Mouse (Mus musculus): ENCODE measurements around the gene Hspd1. TPM values are rescaled to one million over a fixed set of nuclear protein-coding genes. Genes with fewer than 3 reads are reported as not detected.
A peak's percentile ranks its signal among the peaks of the same experiment; 100 is the strongest.
"Not testable (repeated sequence)": the region's sequence is repeated elsewhere in the genome, so short reads cannot be mapped to it uniquely, and the experiment has no call there.

The Hspd1 gene
- 100 to 1,000 TPM; 160 to 172 TPM for total RNA-seq (2021)
- long read RNA-seq, experiment 1, transcript Hspd1-201 (12 exons, 2,423 nt), result major isoform, 95 of 160 reads
- long read RNA-seq, experiment 1, partial matches to known transcripts, result 18 of 160 reads
- long read RNA-seq, experiment 1, other reads (novel, unspliced or antisense), result 47 of 160 reads
- long read RNA-seq, experiment 2, transcript Hspd1-201 (12 exons, 2,423 nt), result major isoform, 114 of 216 reads
- long read RNA-seq, experiment 2, partial matches to known transcripts, result 29 of 216 reads
- long read RNA-seq, experiment 2, other reads (novel, unspliced or antisense), result 73 of 216 reads

- no peak for TF ChIP-seq CTCF (conservative IDR thresholded peaks at IDR 0.05)
- H3K27ac ChIP-seq, result peak within 1 kb of the TSS; percentile 97
Measured at GRCm38 (mm10) chr1:55087932-55088610, at the start of gene Hspd1, which contains the start of gene Hspe1. Gene Hspd1, minus strand, starts transcription at chr1:55088243. Gene Hspe1, plus strand, starts transcription at chr1:55088132.

GRCm38 (mm10) chr1:55135846-55136245 lies 47.8 kb upstream of the Hspd1 start:
- peak; percentile 34 for TF ChIP-seq CTCF (conservative IDR thresholded peaks at IDR 0.05)
- H3K4me3 ChIP-seq, result no peak overlapping the region
- no peak overlapping the region for H3K27ac ChIP-seq
- no peak for DNase-seq (ENCODE audit: low spot score in 2 of 2)

More at GRCm38 (mm10) chr1:55087932-55088610, at the start of gene Hspd1, which contains the start of gene Hspe1:
- DNase-seq (ENCODE audit: low spot score in 2 of 2), result peak; percentile 97 to 99
- H3K4me3 ChIP-seq, result peak within 1 kb of the TSS; percentile 99

DNA sequence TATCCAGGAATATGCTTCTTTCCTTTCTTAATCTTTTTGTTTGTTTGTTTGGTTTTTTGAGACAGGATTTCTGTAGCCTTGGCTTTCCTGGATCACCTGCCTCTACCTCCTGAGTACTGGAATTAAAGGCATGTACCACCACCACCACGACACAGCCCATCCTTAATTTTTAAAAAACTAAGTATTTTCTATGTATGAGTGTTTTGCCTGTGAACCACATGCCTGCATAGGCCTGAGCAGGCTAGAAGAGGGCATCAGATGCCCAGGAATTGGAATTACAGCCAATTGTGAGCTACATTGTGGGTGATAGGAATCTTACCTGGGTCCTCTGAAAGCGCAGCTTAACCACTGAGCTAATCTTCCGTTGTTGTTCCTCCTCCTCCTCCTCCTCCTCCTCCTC lies 46.3 kb upstream of the Hspd1 start:
- no peak overlapping the region for H3K27ac ChIP-seq
- no peak overlapping the region for H3K4me3 ChIP-seq
- no peak for TF ChIP-seq CTCF (conservative IDR thresholded peaks at IDR 0.05)
- DNase-seq (ENCODE audit: low spot score in 2 of 2), result no peak

- no peak for DNase-seq (ENCODE audit: low spot score in 2 of 2)
- H3K4me3 ChIP-seq, result no peak overlapping the region
- TF ChIP-seq CTCF (conservative IDR thresholded peaks at IDR 0.05), result no peak
- no peak overlapping the region for H3K27ac ChIP-seq
Measured at GRCm38 (mm10) chr1:55133173-55133572, 45.1 kb upstream of the Hspd1 start.

- no peak for TF ChIP-seq CTCF (conservative IDR thresholded peaks at IDR 0.05)
- no peak overlapping the region for H3K27ac ChIP-seq
- peak overlapping the region; percentile 75 for H3K4me3 ChIP-seq
- DNase-seq (ENCODE audit: low spot score in 2 of 2), result no peak
Measured at GRCm38 (mm10) chr1:55132308-55132707, 44.3 kb upstream of the Hspd1 start.

DNA sequence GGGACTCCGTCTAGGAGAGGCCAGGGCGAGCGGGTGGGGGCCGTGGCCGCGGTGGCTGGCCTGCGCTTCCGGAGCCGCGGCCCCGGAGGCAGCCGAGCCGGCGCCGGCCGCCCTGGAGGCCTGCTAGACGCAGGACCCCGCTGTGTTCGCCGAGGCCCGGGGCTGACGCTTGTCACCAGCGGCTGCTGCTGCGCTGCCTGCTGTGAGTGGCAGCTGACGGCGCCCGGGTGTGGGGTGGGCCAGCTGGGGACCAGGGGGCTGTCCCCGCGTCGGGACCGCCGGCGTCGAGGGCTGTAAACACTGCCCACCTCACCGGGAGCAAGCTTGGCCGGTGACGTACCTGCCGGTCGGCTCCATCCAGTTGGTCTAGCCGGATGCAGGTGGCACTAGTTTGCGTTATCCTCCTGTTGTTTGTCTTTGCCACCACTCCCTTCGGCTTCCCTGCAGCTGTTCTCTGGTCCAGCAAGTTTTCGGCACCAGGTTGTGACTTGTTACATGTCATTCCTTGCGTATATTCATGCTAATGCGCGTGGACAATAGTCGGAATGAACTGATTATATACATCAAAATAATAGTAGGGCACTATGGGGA lies 43.5 kb upstream of the Hspd1 start:
- peak overlapping the region; percentile 99 for H3K27ac ChIP-seq
- H3K4me3 ChIP-seq, result peak overlapping the region; percentile 75
- peak; percentile 37 to 48 for DNase-seq (ENCODE audit: low spot score in 2 of 2)
- no peak for TF ChIP-seq CTCF (conservative IDR thresholded peaks at IDR 0.05)

DNA sequence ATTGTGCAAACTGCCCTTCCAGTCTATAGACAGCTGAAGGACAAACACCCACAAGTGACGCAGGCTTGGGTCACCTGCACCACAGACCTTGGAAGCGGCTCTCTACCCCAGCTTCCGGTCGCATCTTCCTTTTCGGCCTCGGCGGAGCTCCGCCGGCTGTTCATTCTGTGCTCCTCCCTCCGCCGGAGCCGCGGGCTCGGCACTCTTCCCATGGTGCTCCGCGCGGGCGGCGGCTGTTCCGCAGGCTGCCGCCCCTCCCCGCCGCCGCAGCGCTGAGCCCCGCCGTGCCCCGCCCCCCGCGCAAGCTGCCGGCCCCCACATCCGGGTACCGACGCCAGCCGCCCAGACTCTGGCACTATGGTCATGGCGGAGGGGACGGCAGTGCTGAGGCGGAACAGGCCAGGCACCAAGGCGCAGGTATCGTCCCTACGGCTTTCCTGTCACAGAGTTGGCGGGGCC lies 42.9 kb upstream of the Hspd1 start, which contains the start of gene Mob4:
Gene Mob4 (plus strand): TSS at position 289 of the 459 bp plus-strand sequence.
- no peak for TF ChIP-seq CTCF (conservative IDR thresholded peaks at IDR 0.05)
- Histone ChIP-seq H3K27ac (peak within 1 kb of the TSS; percentile 99), H3K4me3 (peak within 1 kb of the TSS; percentile 75)
- peak; percentile 84 to 95 for DNase-seq (ENCODE audit: low spot score in 2 of 2)

- Histone ChIP-seq H3K27ac (peak overlapping the region; percentile 99), H3K4me3 (peak overlapping the region; percentile 75)
- no peak for TF ChIP-seq CTCF (conservative IDR thresholded peaks at IDR 0.05)
- DNase-seq (ENCODE audit: low spot score in 2 of 2), result no peak
Measured at GRCm38 (mm10) chr1:55130190-55130916, 42.3 kb upstream of the Hspd1 start.

- Histone ChIP-seq H3K4me3 (no peak overlapping the region), H3K27ac (no peak overlapping the region)
- no peak for TF ChIP-seq CTCF (conservative IDR thresholded peaks at IDR 0.05)
- no peak for DNase-seq (ENCODE audit: low spot score in 2 of 2)
Measured at GRCm38 (mm10) chr1:55129716-55130115, 41.7 kb upstream of the Hspd1 start.

DNA sequence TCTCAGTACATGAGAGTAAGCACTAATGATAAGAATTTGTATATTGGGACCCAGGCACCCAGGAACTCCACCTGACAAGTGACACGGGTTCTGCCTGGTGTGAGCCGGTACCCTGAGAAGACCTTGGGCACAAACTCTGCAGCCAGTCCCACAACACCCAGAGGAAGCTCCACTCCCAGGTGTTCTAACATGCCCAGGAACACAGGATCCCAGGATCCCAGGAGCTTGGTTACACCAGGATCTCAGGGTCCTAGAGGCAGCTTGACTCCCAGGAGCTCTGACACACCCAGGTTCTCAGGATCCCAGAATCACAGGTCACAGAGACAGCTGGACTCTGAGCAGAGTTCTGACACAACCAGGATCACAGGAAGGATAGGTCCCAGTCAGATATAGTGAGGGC lies 36.1 kb upstream of the Hspd1 start:
- H3K27ac ChIP-seq; H3K4me3 ChIP-seq; DNase-seq (ENCODE audit: low spot score in 2 of 2): not testable (repeated sequence)

DNA sequence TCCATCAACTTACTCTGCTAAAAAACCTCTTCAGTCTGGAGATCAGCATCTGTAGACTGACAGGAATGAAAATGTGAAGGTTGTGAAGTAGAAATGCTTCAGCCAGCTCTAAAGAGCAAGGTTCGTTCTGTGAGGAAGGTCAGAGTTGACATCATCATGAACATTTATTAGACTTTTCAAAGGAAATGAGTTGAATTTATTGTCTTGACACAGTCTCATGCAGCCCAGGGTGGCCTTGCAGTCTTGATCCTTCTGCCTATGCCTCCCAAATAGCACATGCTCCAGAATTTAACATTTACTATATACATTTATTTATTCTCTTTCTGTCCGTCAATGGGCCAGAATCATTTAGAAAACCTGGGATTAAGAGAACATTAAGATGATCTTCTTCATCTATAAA lies 35.5 kb upstream of the Hspd1 start:
- no peak for DNase-seq (ENCODE audit: low spot score in 2 of 2)
- Histone ChIP-seq H3K27ac (no peak overlapping the region), H3K4me3 (no peak overlapping the region)
- TF ChIP-seq CTCF (conservative IDR thresholded peaks at IDR 0.05), result no peak

GRCm38 (mm10) chr1:55123046-55123445 lies 35.0 kb upstream of the Hspd1 start:
- TF ChIP-seq CTCF (conservative IDR thresholded peaks at IDR 0.05), result no peak
- no peak for DNase-seq (ENCODE audit: low spot score in 2 of 2)
- no peak overlapping the region for H3K27ac ChIP-seq
- H3K4me3 ChIP-seq, result no peak overlapping the region

Data from layer of hippocampus, adult 2 months (tissue).